Mouse (Mus musculus): ENCODE measurements around the gene Procr.

Procr gene

DNA sequence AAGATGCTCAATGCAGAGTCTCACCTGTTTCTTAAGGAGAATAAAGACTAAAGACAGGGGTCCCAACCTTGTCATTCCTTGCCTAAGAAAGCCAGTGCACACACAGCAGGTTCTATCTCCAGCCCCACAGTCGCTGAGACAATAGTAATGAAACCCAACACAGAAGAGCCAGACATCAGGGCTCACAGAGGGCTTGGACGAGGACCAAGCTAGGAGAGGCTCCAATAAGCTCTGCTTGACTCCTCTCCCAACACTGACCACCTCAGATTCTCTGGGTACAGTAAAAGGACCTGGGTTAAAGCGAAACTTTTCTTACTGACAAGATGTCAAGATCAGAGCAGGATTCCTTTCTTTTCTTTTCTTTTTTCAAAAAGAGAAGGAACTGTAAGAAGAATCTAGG lies 47.7 kb downstream of the Procr start:
- DNase-seq (ENCODE audit: extremely low spot score, low read depth, low spot score), result no peak

DNA sequence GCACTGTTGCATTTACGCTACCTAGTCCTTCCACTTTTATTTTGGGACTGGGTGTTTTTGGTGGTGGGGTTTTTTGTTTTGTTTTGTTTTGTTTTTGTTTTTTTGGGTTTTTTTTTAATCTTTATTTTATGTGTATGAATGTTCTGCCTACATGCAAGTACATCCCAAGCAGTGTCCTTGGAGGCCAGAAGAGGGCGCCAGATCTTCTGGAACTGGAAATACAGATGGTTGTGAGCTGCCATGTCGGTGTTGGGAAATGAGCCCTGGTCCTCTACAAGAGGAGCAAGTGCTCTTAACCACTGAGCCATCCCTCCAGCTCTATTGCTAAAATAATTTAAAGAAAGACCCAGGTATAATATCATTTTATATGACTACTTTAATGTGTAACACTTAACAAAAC lies 51.8 kb downstream of the Procr start:
- no peak for DNase-seq (ENCODE audit: extremely low spot score, low read depth, low spot score)

DNA sequence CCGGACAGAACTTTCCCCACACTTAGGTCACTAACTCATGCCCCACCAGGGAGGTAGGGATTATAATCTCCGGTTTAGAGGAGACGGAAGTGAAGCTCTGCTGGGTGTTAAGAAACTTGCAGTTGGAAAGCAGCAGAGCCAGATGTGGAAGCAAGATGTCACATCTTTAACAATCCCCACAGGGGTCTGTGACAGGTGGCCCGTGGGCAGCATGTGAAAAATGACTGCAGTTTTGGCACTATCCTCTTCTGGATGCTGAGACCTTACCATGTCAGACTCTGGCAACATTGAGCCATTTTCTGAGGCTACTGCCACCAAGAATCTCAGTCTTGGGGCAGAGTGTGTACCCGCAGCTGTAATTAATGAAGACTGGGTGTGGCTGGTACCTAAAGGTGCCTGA lies 53.1 kb downstream of the Procr start:
- no peak for DNase-seq (ENCODE audit: extremely low spot score, low read depth, low spot score)
